Comparison of ENCODE assay signal across 18 mouse cellular contexts in the genomic region with DNA sequence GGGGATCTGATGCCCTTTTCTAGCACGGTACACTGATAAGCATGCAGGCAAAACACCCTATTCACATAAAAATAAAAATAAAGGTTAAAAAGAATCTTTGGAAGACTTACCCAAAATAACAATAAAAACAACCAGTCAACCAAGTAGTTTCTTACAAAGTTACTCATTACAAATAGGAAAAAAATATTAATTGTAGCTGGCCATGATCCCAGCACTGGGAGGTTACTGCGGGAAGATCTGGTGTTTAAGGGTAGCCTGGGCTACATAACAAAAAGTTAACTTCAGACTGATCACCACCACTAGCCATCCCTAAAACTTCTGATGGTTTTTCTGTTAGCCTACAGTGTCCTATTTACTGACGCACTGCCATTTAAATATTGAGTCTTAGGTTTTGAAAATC.
"Had no signal": no experiment of that assay in that cellular context is flagged by ENCODE, and none has a peak within 500 bp of the region (broad histone marks: within the 10 kb centered on the region; RNA-seq: fewer than 3 reads in every experiment).

No protein-coding gene starts in this region.

- H3K4me2 ChIP-seq: lung, embryonic 14.5 days; midbrain, embryonic 13.5 days; midbrain, embryonic 15.5 days; neural tube, embryonic 13.5 days; neural tube, embryonic 15.5 days had no signal

- H3K9ac ChIP-seq: lung, embryonic 14.5 days; midbrain, embryonic 13.5 days; midbrain, embryonic 15.5 days; neural tube, embryonic 13.5 days; neural tube, embryonic 15.5 days had no signal

- DNase-seq: lung, adult 18-20 months; lung, embryonic 14.5 days; lung, postnatal 10 days; lung, postnatal 4 days; retina, postnatal 1 day; right cerebral cortex, adult 18-20 months; right cerebral cortex, postnatal 25 days; right cerebral cortex, postnatal 4 days; spleen, adult 18-20 months; thymus, adult 18-20 months; thymus, postnatal 14 days; thymus, postnatal 36 days had no signal

- H3K9me3 ChIP-seq: midbrain, embryonic 10.5 days; midbrain, embryonic 13.5 days; midbrain, embryonic 15.5 days; neural tube, embryonic 13.5 days; neural tube, embryonic 15.5 days had no signal

- H3K27ac ChIP-seq: midbrain, embryonic 10.5 days; midbrain, embryonic 13.5 days; midbrain, embryonic 15.5 days; neural tube, embryonic 13.5 days; neural tube, embryonic 15.5 days had no signal

- H3K27me3 ChIP-seq: midbrain, embryonic 13.5 days; midbrain, embryonic 15.5 days; neural tube, embryonic 13.5 days; neural tube, embryonic 15.5 days had no signal

- ATAC-seq: midbrain, embryonic 13.5 days; midbrain, embryonic 15.5 days had no signal

- H3K36me3 ChIP-seq: midbrain, embryonic 15.5 days had no signal

- H3K4me3 ChIP-seq: midbrain, embryonic 10.5 days; midbrain, embryonic 13.5 days; midbrain, embryonic 15.5 days; myocyte; neural tube, embryonic 13.5 days; neural tube, embryonic 15.5 days had no signal
